9 mouse cellular contexts compared by ENCODE assay signal in the genomic region with DNA sequence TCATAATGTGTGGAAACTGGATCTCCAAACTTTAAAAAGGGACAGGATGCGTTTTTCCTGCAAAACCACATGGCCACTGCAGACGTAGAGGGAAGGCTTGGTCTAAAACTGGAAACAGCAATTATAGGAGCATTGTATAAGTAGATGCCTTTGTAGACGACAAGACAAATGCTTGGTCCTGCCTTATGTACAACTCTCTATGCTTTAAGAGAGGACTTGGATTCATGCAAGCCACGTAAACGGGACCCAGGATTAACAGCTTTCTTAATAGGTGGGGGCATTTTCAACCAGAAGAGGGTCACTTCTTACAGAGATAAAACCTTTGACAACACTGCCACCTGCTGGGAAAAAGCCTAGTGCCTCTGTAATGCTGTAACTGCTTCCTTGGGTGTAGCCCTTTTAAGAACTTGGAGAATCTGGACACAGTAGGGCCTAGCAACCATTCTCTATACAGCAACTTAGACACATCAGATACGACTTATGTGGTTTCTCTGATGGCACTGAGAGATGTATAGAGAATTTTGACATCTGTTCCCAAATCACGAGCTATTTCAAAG.
DNase-seq lines count a peak whose midpoint lies in the region; ATAC-seq lines count a peak whose summit lies in the region.
"Had no signal": no experiment of that assay in that cellular context is flagged by ENCODE, and none has a peak within 500 bp of the region (broad histone marks: within the 10 kb centered on the region; RNA-seq: fewer than 3 reads in every experiment).

No protein-coding gene starts in this region.

- no peaks in the 10 kb centered on the region for H3K4me1 ChIP-seq in midbrain, embryonic 12.5 days
- no peaks in the 10 kb centered on the region for H3K4me1 ChIP-seq in midbrain, embryonic 16.5 days (ENCODE audit: control insufficient read depth, insufficient read depth, low read length)

- 0 out of 2 replicates have a peak, but pooled peaks have one; percentile 56 for ATAC-seq in midbrain, embryonic 12.5 days (ENCODE audit: low FRiP score, low read depth)
- ATAC-seq in midbrain, embryonic 16.5 days = no peak

- no peak overlapping the region for H3K4me2 ChIP-seq in midbrain, embryonic 12.5 days (replicated peaks)
- H3K4me2 ChIP-seq in midbrain, embryonic 16.5 days (ENCODE audit: low read length) = no peak overlapping the region

- no peaks in the 10 kb centered on the region for H3K9me3 ChIP-seq in midbrain, embryonic 12.5 days
- no peaks in the 10 kb centered on the region for H3K9me3 ChIP-seq in midbrain, embryonic 16.5 days (replicated peaks; ENCODE audit: control insufficient read depth, low read length, poor library complexity, severe bottlenecking)

- WGBS in midbrain, embryonic 12.5 days = 43% methylated on average over 7 of the region's 7 CpGs
- WGBS in midbrain, embryonic 16.5 days = 39% methylated on average over 7 of the region's 7 CpGs

- H3K36me3 ChIP-seq in midbrain, embryonic 12.5 days = no peaks in the 10 kb centered on the region
- no peaks in the 10 kb centered on the region for H3K36me3 ChIP-seq in midbrain, embryonic 16.5 days (ENCODE audit: control insufficient read depth, insufficient read depth, low read length)

- no peak overlapping the region for H3K9ac ChIP-seq in midbrain, embryonic 12.5 days (replicated peaks)
- no peak overlapping the region for H3K9ac ChIP-seq in midbrain, embryonic 16.5 days (ENCODE audit: low read depth, low read length)

- peak; percentile 72 to 75 for DNase-seq in cerebellum, postnatal 10 days
- no peak for DNase-seq in cerebellum, adult 9-11 months
- peak; percentile 69 for DNase-seq in embryo, embryonic 10 days (ENCODE audit: low spot score)
- DNase-seq in induced T-regulatory cell, adult 2 months (ENCODE audit: low read depth) = peak; percentile 2
- DNase-seq in lung, postnatal 14 days = peak; percentile 72
- DNase-seq in ovary, postnatal 36 days (ENCODE audit: low spot score) = no peak

- H3K4me3 ChIP-seq in midbrain, embryonic 12.5 days = no peak overlapping the region
- H3K4me3 ChIP-seq in midbrain, embryonic 16.5 days (ENCODE audit: low read depth, low read length) = no peak overlapping the region

- H3K27ac ChIP-seq in midbrain, embryonic 12.5 days (replicated peaks) = no peak overlapping the region
- H3K27ac ChIP-seq in midbrain, embryonic 16.5 days (ENCODE audit: low read length) = no peak overlapping the region
- H3K27ac ChIP-seq: macrophage had no signal

- H3K27me3 ChIP-seq in midbrain, embryonic 12.5 days = 0 out of 2 replicates have a peak, but pooled peaks cover 3% of the 10 kb centered on the region
- H3K27me3 ChIP-seq in midbrain, embryonic 16.5 days (ENCODE audit: control insufficient read depth, insufficient read depth, low read depth, low read length) = no peaks in the 10 kb centered on the region

Comparison
In these comparisons a context has a peak if more than half of its experiments do, and no peak if none do; other contexts are left out.
1. DNase-seq: peak in cerebellum, postnatal 10 days (2 of 2), embryo, embryonic 10 days (single experiment), induced T-regulatory cell, adult 2 months (single experiment) and lung, postnatal 14 days (single experiment); none in cerebellum, adult 9-11 months (single experiment) and ovary, postnatal 36 days (single experiment).